Mouse (Mus musculus) monocyte, adult 2 months (primary cell): ENCODE data around the gene Cib4.

ENCODE experiments used
- DNase-seq, 2 experiments: peaks; one replicate each; pipeline ENCODE4 v3.0.0; 2022; ENCODE audit warnings: low spot score in 2 of 2, low read depth in 1 of 2

The Cib4 gene

GRCm38 (mm10) chr5:30444327-30444895 is 101.2 kb downstream of the Cib4 start:
- no peak for DNase-seq

DNA sequence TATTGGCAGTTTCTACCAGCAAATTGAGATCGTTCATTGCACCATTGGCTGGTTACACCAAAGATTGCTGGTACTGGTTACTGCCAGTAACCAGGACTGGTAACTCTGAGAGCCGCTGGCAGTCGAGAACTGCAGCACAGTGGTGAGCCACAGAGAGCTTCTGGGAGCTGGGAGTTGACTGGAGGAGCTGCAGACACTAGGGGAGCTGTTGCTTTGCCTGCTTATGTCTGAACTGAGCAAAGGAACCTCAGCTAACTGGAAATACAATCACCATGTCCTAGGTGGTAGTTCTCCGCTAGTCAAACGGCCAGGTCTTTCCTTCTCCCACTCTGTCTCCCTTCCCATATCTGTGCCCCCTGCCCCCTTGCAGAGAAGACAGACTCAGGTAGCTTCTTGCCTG is 103.4 kb downstream of the Cib4 start:
- no peak for DNase-seq

GRCm38 (mm10) chr5:30440308-30440906 is 105.2 kb downstream of the Cib4 start:
- no peak for DNase-seq

DNA sequence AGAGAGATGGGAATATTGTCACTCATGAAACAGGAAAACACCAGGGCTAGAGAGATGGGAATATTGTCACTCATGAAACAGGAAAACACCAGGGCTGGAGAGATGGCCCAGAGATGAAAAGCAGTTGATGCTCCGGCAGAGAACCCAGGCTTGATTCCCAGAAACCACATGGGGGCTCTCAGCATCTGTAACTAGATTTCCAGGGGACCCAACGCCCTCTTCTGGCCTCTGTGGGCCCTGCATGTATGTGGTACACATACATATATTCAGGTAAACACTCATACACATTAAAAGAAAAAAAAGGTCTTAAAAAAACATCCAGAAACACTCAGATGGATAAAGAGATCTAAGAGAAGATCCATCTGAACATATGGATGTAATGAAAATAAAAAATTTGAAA is 106.7 kb downstream of the Cib4 start:
- no peak for DNase-seq
